In the genomic region with DNA sequence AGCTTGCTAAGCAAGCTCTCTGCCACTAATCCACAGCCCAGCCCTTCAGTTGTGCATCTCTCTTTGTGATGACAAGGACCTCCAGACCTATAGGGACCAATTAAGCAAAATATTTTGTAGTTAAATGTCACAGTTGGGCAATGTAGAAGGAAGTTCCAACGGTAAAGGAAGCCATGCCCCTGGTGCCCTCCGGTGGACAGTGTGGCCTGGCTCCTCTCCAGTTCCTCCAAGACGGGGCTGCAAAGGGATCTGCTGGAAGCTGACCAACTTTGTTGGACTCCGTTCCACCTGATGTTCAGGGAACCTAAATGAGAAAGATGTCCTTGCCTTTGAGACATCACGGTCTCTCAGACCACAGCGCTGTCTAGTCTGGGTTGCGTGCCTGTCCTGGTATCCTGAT, we compare ENCODE assay signal across 12 mouse cellular contexts.
DNase-seq lines count a peak whose midpoint lies in the region; ATAC-seq and TF ChIP-seq lines count a peak whose summit lies in the region.
"Had no signal": no experiment of that assay in that cellular context is flagged by ENCODE, and none has a peak within 500 bp of the region (broad histone marks: within the 10 kb centered on the region; RNA-seq: fewer than 3 reads in every experiment).

No protein-coding gene starts in this region.

- no peak overlapping the region for H3K4me2 ChIP-seq in midbrain, embryonic 11.5 days
- no peak overlapping the region for H3K4me2 ChIP-seq in midbrain, embryonic 13.5 days (replicated peaks)
- H3K4me2 ChIP-seq: forebrain, embryonic 13.5 days; limb, embryonic 13.5 days had no signal

- TF ChIP-seq CTCF in kidney, adult 2 months (conservative IDR thresholded peaks at IDR 0.05; ENCODE audit: insufficient read depth, insufficient read length, low read depth, low read length) = 0 out of 2 replicates have a peak, but pooled peaks have one; percentile 1

- H3K9me3 ChIP-seq in midbrain, embryonic 11.5 days (ENCODE audit: control insufficient read depth, low read length) = no peaks in the 10 kb centered on the region
- H3K9me3 ChIP-seq in midbrain, embryonic 13.5 days = no peaks in the 10 kb centered on the region
- H3K9me3 ChIP-seq: forebrain, embryonic 13.5 days had no signal

- no peak for DNase-seq in kidney, adult 2 months
- DNase-seq in kidney, adult 9 months = no peak
- DNase-seq in midbrain, embryonic 11.5 days (ENCODE audit: low spot score, missing footprints) = peak; percentile 54
- peak; percentile 37 for DNase-seq in NIH3T3 (ENCODE audit: low read depth)
- no peak for DNase-seq in layer of hippocampus, adult 8-10 months (ENCODE audit: low spot score in 2 of 2)
- DNase-seq: cerebellum, adult 11-12 months; heart, adult 11 months; lung, adult 18-20 months had no signal

- H3K27ac ChIP-seq in kidney, adult 2 months (ENCODE audit: insufficient read depth, low read depth, low read length) = no peak overlapping the region
- no peak overlapping the region for H3K27ac ChIP-seq in midbrain, embryonic 11.5 days (ENCODE audit: low read depth, low read length)
- no peak overlapping the region for H3K27ac ChIP-seq in midbrain, embryonic 13.5 days
- H3K27ac ChIP-seq: forebrain, embryonic 13.5 days; limb, embryonic 13.5 days had no signal

- no peaks in the 10 kb centered on the region for H3K4me1 ChIP-seq in kidney, adult 2 months (ENCODE audit: control insufficient read depth, insufficient read depth, low read length)
- no peaks in the 10 kb centered on the region for H3K4me1 ChIP-seq in midbrain, embryonic 11.5 days (ENCODE audit: control insufficient read depth, insufficient read depth, low read length)
- H3K4me1 ChIP-seq in midbrain, embryonic 13.5 days (replicated peaks) = no peaks in the 10 kb centered on the region
- H3K4me1 ChIP-seq: forebrain, embryonic 13.5 days; limb, embryonic 13.5 days had no signal

- no peak overlapping the region for H3K4me3 ChIP-seq in kidney, adult 2 months (ENCODE audit: insufficient read depth, low read depth, low read length)
- no peak overlapping the region for H3K4me3 ChIP-seq in midbrain, embryonic 11.5 days (ENCODE audit: low read depth, low read length)
- no peak overlapping the region for H3K4me3 ChIP-seq in midbrain, embryonic 13.5 days (replicated peaks)
- H3K4me3 ChIP-seq: forebrain, embryonic 13.5 days; limb, embryonic 13.5 days had no signal

- ATAC-seq in midbrain, embryonic 11.5 days (ENCODE audit: low FRiP score) = no peak
- ATAC-seq in midbrain, embryonic 13.5 days = no peak
- peak; percentile 29; the same call in 1 of the 2 replicates for ATAC-seq in megakaryocyte progenitor cell, adult 5-6 weeks (replicated peaks; ENCODE audit: poor library complexity)
- ATAC-seq: forebrain, embryonic 13.5 days had no signal

- TF ChIP-seq POLR2A in kidney, adult 2 months (IDR thresholded peaks at IDR 0.05; ENCODE audit: low read depth, low read length) = no peak

- H3K27me3 ChIP-seq in kidney, adult 2 months (replicated peaks; ENCODE audit: control insufficient read depth, insufficient read depth, low read length) = no peaks in the 10 kb centered on the region
- no peaks in the 10 kb centered on the region for H3K27me3 ChIP-seq in midbrain, embryonic 11.5 days (ENCODE audit: control insufficient read depth, insufficient read depth, low read length)
- no peaks in the 10 kb centered on the region for H3K27me3 ChIP-seq in midbrain, embryonic 13.5 days
- H3K27me3 ChIP-seq: forebrain, embryonic 13.5 days; limb, embryonic 13.5 days had no signal

- no peak overlapping the region for H3K9ac ChIP-seq in midbrain, embryonic 11.5 days (ENCODE audit: low read length)
- no peak overlapping the region for H3K9ac ChIP-seq in midbrain, embryonic 13.5 days (replicated peaks)
- H3K9ac ChIP-seq: forebrain, embryonic 13.5 days; limb, embryonic 13.5 days had no signal

- whole genome bisulfite sequencing in kidney, adult 2 months = 54% methylated on average over 7 of the region's 7 CpGs
- WGBS in midbrain, embryonic 11.5 days = 82% methylated on average over 7 of the region's 7 CpGs
- WGBS in midbrain, embryonic 13.5 days = 81% methylated on average over 7 of the region's 7 CpGs

- no peaks in the 10 kb centered on the region for H3K36me3 ChIP-seq in kidney, adult 2 months (ENCODE audit: control insufficient read depth, insufficient read depth, low read length)
- H3K36me3 ChIP-seq in midbrain, embryonic 11.5 days (ENCODE audit: control insufficient read depth, insufficient read depth, low read length) = no peaks in the 10 kb centered on the region
- no peaks in the 10 kb centered on the region for H3K36me3 ChIP-seq in midbrain, embryonic 13.5 days
- H3K36me3 ChIP-seq: limb, embryonic 13.5 days had no signal

Comparison
In these comparisons a context has a peak if more than half of its experiments do, and no peak if none do; other contexts are left out.
1. DNase-seq: peak in midbrain, embryonic 11.5 days (single experiment) and NIH3T3 (single experiment); none in kidney, adult 2 months (single experiment), kidney, adult 9 months (single experiment) and layer of hippocampus, adult 8-10 months (0 of 2).